Mouse (Mus musculus) monocyte, adult 2 months (primary cell): Measurements from ENCODE around the gene Slc37a1.
"Not testable (repeated sequence)": the region's sequence is repeated elsewhere in the genome, so short reads cannot be mapped to it uniquely, and the experiment has no call there.

Source experiments
- DNase-seq, 2 experiments: peaks; one replicate each; pipeline ENCODE4 v3.0.0; 2022; ENCODE audit warnings: low spot score in 2 of 2, low read depth in 1 of 2

Gene Slc37a1

GRCm38 (mm10) chr17:31267603-31268002, 19.0 kb upstream of the Slc37a1 start:
- no peak for DNase-seq

GRCm38 (mm10) chr17:31268016-31268415, 18.6 kb upstream of the Slc37a1 start:
- DNase-seq = no peak

- no peak for DNase-seq
Measured at GRCm38 (mm10) chr17:31269761-31270160, 16.8 kb upstream of the Slc37a1 start.

GRCm38 (mm10) chr17:31270246-31270645, 16.3 kb upstream of the Slc37a1 start:
- no peak for DNase-seq

GRCm38 (mm10) chr17:31270736-31271135, 15.9 kb upstream of the Slc37a1 start:
- not testable (repeated sequence) for DNase-seq

- DNase-seq = no peak
Measured at GRCm38 (mm10) chr17:31271136-31271851, 15.3 kb upstream of the Slc37a1 start.

GRCm38 (mm10) chr17:31272416-31273165, 14.0 kb upstream of the Slc37a1 start:
- no peak for DNase-seq

- DNase-seq = no peak
Measured at GRCm38 (mm10) chr17:31273631-31274030, 13.0 kb upstream of the Slc37a1 start.

GRCm38 (mm10) chr17:31275181-31275580, 11.4 kb upstream of the Slc37a1 start:
- no peak for DNase-seq

- DNase-seq = no peak
Measured at GRCm38 (mm10) chr17:31276207-31276921, 10.2 kb upstream of the Slc37a1 start.

GRCm38 (mm10) chr17:31276922-31277918, 9.4 kb upstream of the Slc37a1 start, which contains the start of gene Rsph1:
Gene Rsph1 (minus strand): TSS chr17:31277383.
- DNase-seq = peak; percentile 71 to 88

GRCm38 (mm10) chr17:31277931-31278330, 8.7 kb upstream of the Slc37a1 start:
- DNase-seq = no peak

- no peak for DNase-seq
Measured at GRCm38 (mm10) chr17:31279541-31279940, 7.1 kb upstream of the Slc37a1 start.

GRCm38 (mm10) chr17:31280269-31280668, 6.3 kb upstream of the Slc37a1 start:
- DNase-seq = no peak

- no peak for DNase-seq
Measured at GRCm38 (mm10) chr17:31281830-31282686, 4.5 kb upstream of the Slc37a1 start.

GRCm38 (mm10) chr17:31282687-31283053, 3.9 kb upstream of the Slc37a1 start:
- no peak for DNase-seq

- DNase-seq = peak in 1 of 2 experiments; percentile 56
Measured at GRCm38 (mm10) chr17:31285867-31286266, 725 bp upstream of the Slc37a1 start.

- no peak for DNase-seq
Measured at GRCm38 (mm10) chr17:31287216-31287615, 624 bp downstream of the Slc37a1 start.

- DNase-seq = no peak
Measured at GRCm38 (mm10) chr17:31288999-31289726, 2.6 kb downstream of the Slc37a1 start.
